Mouse (Mus musculus) embryo, embryonic 9.5 days (tissue): Measurements from ENCODE around the gene Rprd1b.

Experiments
- DNase-seq: peaks from one replicate; pipeline ENCODE4 v3.0.0-alpha.2; 2017; ENCODE audit errors: extremely low spot score

Rprd1b gene

GRCm38 (mm10) chr2:158079843-158080395 lies 51.6 kb downstream of the Rprd1b start:
- DNase-seq: no peak

- DNase-seq: no peak
Measured at GRCm38 (mm10) chr2:158080622-158081241, 52.4 kb downstream of the Rprd1b start.

GRCm38 (mm10) chr2:158084486-158084885 lies 56.2 kb downstream of the Rprd1b start:
- DNase-seq: no peak

GRCm38 (mm10) chr2:158090096-158090495 lies 61.8 kb downstream of the Rprd1b start:
- DNase-seq: no peak

GRCm38 (mm10) chr2:158093345-158093744 lies 65.0 kb downstream of the Rprd1b start:
- no peak for DNase-seq

- DNase-seq: no peak
Measured at GRCm38 (mm10) chr2:158094300-158094699, 66.0 kb downstream of the Rprd1b start.

- DNase-seq: no peak
Measured at GRCm38 (mm10) chr2:158094846-158095245, 66.5 kb downstream of the Rprd1b start.

GRCm38 (mm10) chr2:158097071-158097470 lies 68.8 kb downstream of the Rprd1b start:
- no peak for DNase-seq

- no peak for DNase-seq
Measured at GRCm38 (mm10) chr2:158098730-158099129, 70.4 kb downstream of the Rprd1b start.

- DNase-seq: no peak
Measured at GRCm38 (mm10) chr2:158099537-158099936, 71.2 kb downstream of the Rprd1b start.

GRCm38 (mm10) chr2:158101768-158102167 lies 73.5 kb downstream of the Rprd1b start:
- no peak for DNase-seq

GRCm38 (mm10) chr2:158104966-158105365 lies 76.7 kb downstream of the Rprd1b start:
- DNase-seq: no peak

- DNase-seq: no peak
Measured at GRCm38 (mm10) chr2:158105605-158106004, 77.3 kb downstream of the Rprd1b start.

GRCm38 (mm10) chr2:158106947-158107587 lies 78.8 kb downstream of the Rprd1b start:
- peak; percentile 64 for DNase-seq

GRCm38 (mm10) chr2:158109516-158109915 lies 81.2 kb downstream of the Rprd1b start:
- DNase-seq: no peak

- no peak for DNase-seq
Measured at GRCm38 (mm10) chr2:158113591-158114257, 85.4 kb downstream of the Rprd1b start.

- DNase-seq: no peak
Measured at GRCm38 (mm10) chr2:158114931-158115330, 86.6 kb downstream of the Rprd1b start.

GRCm38 (mm10) chr2:158115838-158116453 lies 87.6 kb downstream of the Rprd1b start:
- DNase-seq: no peak

- DNase-seq: no peak
Measured at GRCm38 (mm10) chr2:158116653-158117052, 88.4 kb downstream of the Rprd1b start.

- no peak for DNase-seq
Measured at GRCm38 (mm10) chr2:158119145-158119544, 90.8 kb downstream of the Rprd1b start.

- no peak for DNase-seq
Measured at GRCm38 (mm10) chr2:158120211-158120610, 91.9 kb downstream of the Rprd1b start.

- no peak for DNase-seq
Measured at GRCm38 (mm10) chr2:158120868-158121267, 92.6 kb downstream of the Rprd1b start.
